Mouse (Mus musculus): ENCODE results near the gene Ugp2. TPM values are rescaled to one million over a fixed set of nuclear protein-coding genes. Genes with fewer than 3 reads are reported as not detected.

Ugp2 gene
- polyA plus RNA-seq, 1 experiment from 2014 or later: 70.0 TPM

DNA sequence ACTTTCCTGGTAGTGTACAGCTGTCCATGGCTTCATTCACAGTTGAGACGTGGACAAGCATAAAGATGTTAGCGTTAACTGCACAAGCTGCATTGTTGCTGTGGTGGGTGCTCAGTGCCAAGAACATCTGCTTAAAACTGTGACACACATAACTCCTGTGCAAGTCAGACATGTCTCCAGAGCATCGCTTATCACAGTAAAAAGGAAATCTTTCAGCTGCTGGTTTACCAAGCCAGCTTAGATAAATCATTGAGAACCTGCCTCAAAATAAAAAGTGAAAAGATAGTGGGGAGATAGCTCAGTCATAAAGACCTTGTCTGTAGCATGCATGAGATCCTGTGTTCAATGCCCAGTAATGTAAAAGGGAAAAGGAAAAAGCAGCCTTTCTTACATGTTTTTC is 84.6 kb downstream of the Ugp2 start:
- no peaks in the 10 kb centered on the region for H3K4me1 ChIP-seq (ENCODE audit: control insufficient read depth, insufficient read depth, low read length)
- H3K9me3 ChIP-seq (ENCODE audit: control insufficient read depth, low read length): no peaks in the 10 kb centered on the region
- no peak overlapping the region for H3K9ac ChIP-seq (ENCODE audit: low read length)
- no peak overlapping the region for H3K27ac ChIP-seq (ENCODE audit: low read depth, low read length)
- no peaks in the 10 kb centered on the region for H3K36me3 ChIP-seq (ENCODE audit: control insufficient read depth, insufficient read depth, low read length)
- DNase-seq (ENCODE audit: low spot score, missing footprints) (no peak), ATAC-seq (ENCODE audit: low FRiP score) (no peak)
- no peaks in the 10 kb centered on the region for H3K27me3 ChIP-seq (ENCODE audit: control insufficient read depth, insufficient read depth, low read length)
- WGBS: 95% methylated on average over 3 of the region's 3 CpGs
- H3K4me2 ChIP-seq: no peak overlapping the region
- H3K4me3 ChIP-seq (ENCODE audit: low read depth, low read length): no peak overlapping the region

DNA sequence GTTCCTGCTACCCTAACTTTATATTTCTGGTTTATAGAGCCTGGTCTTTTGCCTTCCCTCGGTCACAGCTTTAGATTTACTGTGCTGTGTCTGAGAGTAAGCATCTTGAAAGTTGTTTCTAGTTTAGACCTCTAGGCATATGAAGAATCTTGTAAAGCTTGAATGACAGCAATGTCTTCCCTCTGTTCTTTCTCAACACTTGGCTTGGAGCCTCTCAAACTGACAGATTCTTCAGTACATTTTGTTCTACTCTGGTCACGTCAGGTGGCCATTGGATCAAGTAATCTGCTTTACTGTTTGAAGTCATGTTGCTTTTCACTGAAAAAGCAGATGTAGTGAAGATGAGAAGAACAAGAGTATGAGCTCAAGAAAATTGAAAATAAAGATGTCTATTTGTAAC is 94.8 kb downstream of the Ugp2 start:
- no peak for ATAC-seq (ENCODE audit: low FRiP score)
- WGBS: 91% methylated on average over 2 of the region's 2 CpGs
- no peak overlapping the region for H3K9ac ChIP-seq (ENCODE audit: low read length)
- H3K4me1 ChIP-seq (ENCODE audit: control insufficient read depth, insufficient read depth, low read length): no peaks in the 10 kb centered on the region
- no peak overlapping the region for H3K27ac ChIP-seq (ENCODE audit: low read depth, low read length)
- H3K27me3 ChIP-seq (ENCODE audit: control insufficient read depth, insufficient read depth, low read length): no peaks in the 10 kb centered on the region
- DNase-seq (ENCODE audit: low spot score, missing footprints): no peak
- no peak overlapping the region for H3K4me3 ChIP-seq (ENCODE audit: low read depth, low read length)
- H3K4me2 ChIP-seq: no peak overlapping the region
- no peaks in the 10 kb centered on the region for H3K36me3 ChIP-seq (ENCODE audit: control insufficient read depth, insufficient read depth, low read length)
- H3K9me3 ChIP-seq (ENCODE audit: control insufficient read depth, low read length): no peaks in the 10 kb centered on the region

MicroRNAs within 50 kb of the gene (microRNA counts, 519-probe panel; counts per million panel counts)
- not detected for microRNA mmu-miR-1933-3p
- microRNA mmu-miR-1933-5p: not detected

Small RNA genes lying within 50 kb of the gene (microRNA-seq; reads per million reads assigned to microRNA genes)
- gene Mir1933: 2.7 reads per million, percentile 10 among the genes with 10 or more reads in this experiment

Other genes with a start within 250 kb of the Ugp2 start
- 14.4 and 15.0 TPM in 2 replicates for gene Vps54, start 131.9 kb downstream of the Ugp2 start, polyA plus RNA-seq (2014; fragmentation: Nextera tagmentation; extraction: Ambion mirVana)
- gene Wdpcp, start 201.0 kb upstream of the Ugp2 start, polyA plus RNA-seq (2014; fragmentation: Nextera tagmentation; extraction: Ambion mirVana): 10.9 and 13.6 TPM in 2 replicates
- 448 and 455 TPM in 2 replicates for gene Mdh1, start 201.2 kb upstream of the Ugp2 start, polyA plus RNA-seq (2014; fragmentation: Nextera tagmentation; extraction: Ambion mirVana)

Data from midbrain, embryonic 11.5 days (tissue).